9 mouse cellular contexts compared by ENCODE assay signal in genomic region chr7:80035748-80036147, GRCm38 (mm10). TPM values are rescaled to one million over a fixed set of nuclear protein-coding genes. Genes with fewer than 3 reads are reported as not detected.
DNase-seq lines count a peak whose midpoint lies in the region; ATAC-seq lines count a peak whose summit lies in the region.
"Had no signal": no experiment of that assay in that cellular context is flagged by ENCODE, and none has a peak within 500 bp of the region (broad histone marks: within the 10 kb centered on the region; RNA-seq: fewer than 3 reads in every experiment).

No protein-coding gene starts in this region.

- H3K9me3 ChIP-seq in midbrain, embryonic 14.5 days (ENCODE audit: control insufficient read depth, low read length), result no peaks in the 10 kb centered on the region
- H3K9me3 ChIP-seq in midbrain, embryonic 13.5 days, result no peaks in the 10 kb centered on the region
- H3K9me3 ChIP-seq in kidney, embryonic 16.5 days (ENCODE audit: low read length), result no peaks in the 10 kb centered on the region
- H3K9me3 ChIP-seq: G1E had no signal

- no peak overlapping the region for H3K4me3 ChIP-seq in midbrain, embryonic 14.5 days (replicated peaks; ENCODE audit: low read depth, low read length)
- no peak overlapping the region for H3K4me3 ChIP-seq in midbrain, embryonic 13.5 days (replicated peaks)
- no peak overlapping the region for H3K4me3 ChIP-seq in kidney, embryonic 16.5 days (ENCODE audit: low read length)

- 70% methylated on average over 4 of the region's 4 CpGs for whole genome bisulfite sequencing in midbrain, embryonic 14.5 days
- 72% methylated on average over 4 of the region's 4 CpGs for WGBS in midbrain, embryonic 13.5 days
- 49% methylated on average over 4 of the region's 4 CpGs for WGBS in kidney, embryonic 16.5 days

- no peaks in the 10 kb centered on the region for H3K27me3 ChIP-seq in midbrain, embryonic 14.5 days (ENCODE audit: control insufficient read depth, insufficient read depth, low read length)
- no peaks in the 10 kb centered on the region for H3K27me3 ChIP-seq in midbrain, embryonic 13.5 days
- no peaks in the 10 kb centered on the region for H3K27me3 ChIP-seq in kidney, embryonic 16.5 days (ENCODE audit: insufficient read depth, low read length)

- no peak for ATAC-seq in midbrain, embryonic 14.5 days (ENCODE audit: low FRiP score, low TSS enrichment)
- no peak for ATAC-seq in midbrain, embryonic 13.5 days
- 0 out of 2 replicates have a peak, but pooled peaks have one; percentile 40 for ATAC-seq in kidney, embryonic 16.5 days (ENCODE audit: low FRiP score, low TSS enrichment)

- H3K9ac ChIP-seq in midbrain, embryonic 14.5 days (replicated peaks; ENCODE audit: low read length), result no peak overlapping the region
- H3K9ac ChIP-seq in midbrain, embryonic 13.5 days (replicated peaks), result no peak overlapping the region
- no peak overlapping the region; the same call in 1 of the 2 replicates for H3K9ac ChIP-seq in kidney, embryonic 16.5 days (replicated peaks; ENCODE audit: low read length)

- H3K36me3 ChIP-seq in midbrain, embryonic 14.5 days (ENCODE audit: control insufficient read depth, insufficient read depth, low read length), result no peaks in the 10 kb centered on the region
- no peaks in the 10 kb centered on the region; the same call in 1 of the 2 replicates for H3K36me3 ChIP-seq in midbrain, embryonic 13.5 days
- no peaks in the 10 kb centered on the region for H3K36me3 ChIP-seq in kidney, embryonic 16.5 days (ENCODE audit: insufficient read depth, low read length)

- H3K4me2 ChIP-seq in midbrain, embryonic 14.5 days (ENCODE audit: low read length), result no peak overlapping the region
- no peak overlapping the region for H3K4me2 ChIP-seq in midbrain, embryonic 13.5 days (replicated peaks)
- no peak overlapping the region for H3K4me2 ChIP-seq in kidney, embryonic 16.5 days (replicated peaks; ENCODE audit: low read depth, low read length)

- peaks cover 5% of the 10 kb centered on the region; the same call in 1 of the 2 replicates for H3K4me1 ChIP-seq in midbrain, embryonic 14.5 days (ENCODE audit: control insufficient read depth, insufficient read depth, low read length)
- H3K4me1 ChIP-seq in midbrain, embryonic 13.5 days (replicated peaks), result peaks cover 62% of the 10 kb centered on the region
- H3K4me1 ChIP-seq in kidney, embryonic 16.5 days (ENCODE audit: insufficient read depth, low read length), result peaks cover 49% of the 10 kb centered on the region

- peak overlapping the region; percentile 26; the same call in 1 of the 2 replicates for H3K27ac ChIP-seq in midbrain, embryonic 14.5 days (replicated peaks; ENCODE audit: low read depth, low read length)
- no peak overlapping the region for H3K27ac ChIP-seq in midbrain, embryonic 13.5 days
- H3K27ac ChIP-seq in kidney, embryonic 16.5 days (ENCODE audit: low read length), result 0 out of 2 replicates have a peak overlapping the region, but pooled peaks have one; percentile 15

- no peak for DNase-seq in midbrain, embryonic 14.5 days
- peak; percentile 80 for DNase-seq in gastrocnemius, postnatal 14 days
- peak; percentile 77 for DNase-seq in lung, postnatal 25 days (ENCODE audit: low spot score)
- no peak for DNase-seq in right cerebral cortex, adult 2 months (ENCODE audit: low spot score in 2 of 2)
- no peak for DNase-seq in layer of hippocampus, adult 9-11 months
- DNase-seq in frontal cortex, postnatal 25 days (ENCODE audit: low spot score in 2 of 2), result no peak

- intact Hi-C loops in gastrocnemius, postnatal 14 days (cut with DNase I; ENCODE audit: low total_unique reads), result no loop called here

RNA-seq across cellular contexts. Expression of gene Zfp710, which starts 11.1 kb away (rescaled TPM):
- polyA plus RNA-seq in midbrain, embryonic 14.5 days (2014; fragmentation: Nextera tagmentation; extraction: Ambion mirVana), result 17.0 and 17.7 TPM in 2 replicates
- 21.3 and 25.1 TPM in 2 replicates for polyA plus RNA-seq in midbrain, embryonic 13.5 days (2015; fragmentation: Nextera tagmentation; extraction: Ambion mirVana)
- 10 to 100 TPM; 14.1 to 15.5 TPM for total RNA-seq in gastrocnemius, postnatal 14 days (2021)
- 22.6 and 24.7 TPM in 2 replicates for polyA plus RNA-seq in kidney, embryonic 16.5 days (2015; fragmentation: Nextera tagmentation; extraction: Ambion mirVana)

Comparison
In these comparisons a context has a peak if more than half of its experiments do, and no peak if none do; other contexts are left out.
1. DNase-seq: peak in gastrocnemius, postnatal 14 days (single experiment) and lung, postnatal 25 days (single experiment); none in midbrain, embryonic 14.5 days (single experiment), right cerebral cortex, adult 2 months (0 of 2), layer of hippocampus, adult 9-11 months (single experiment) and frontal cortex, postnatal 25 days (0 of 2).